Mouse (Mus musculus): ENCODE data around the gene Try4.
"Not testable (repeated sequence)": the region's sequence is repeated elsewhere in the genome, so short reads cannot be mapped to it uniquely, and the experiment has no call there.

The Try4 gene

DNA sequence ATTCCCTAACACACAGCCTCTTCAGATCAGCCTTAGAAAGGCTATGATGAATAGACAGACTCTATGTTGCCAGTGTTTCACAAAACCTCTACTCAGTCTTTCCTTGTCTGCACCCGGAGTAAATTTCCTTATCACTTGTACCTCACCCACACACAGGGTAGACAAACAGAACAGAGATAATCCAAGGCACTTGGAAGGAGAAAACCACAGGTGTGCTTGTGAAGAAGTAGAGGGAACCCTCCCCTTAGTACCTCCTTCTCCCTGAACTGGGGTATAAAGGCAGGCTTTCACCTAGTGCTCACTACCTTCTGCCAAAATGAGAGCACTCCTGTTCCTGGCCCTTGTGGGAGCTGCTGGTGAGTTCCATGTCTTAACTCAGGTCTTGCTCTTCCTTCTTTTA, at the start of gene Try4:
TSS of gene Try4 (plus strand) at position 301 of the 400 bp plus-strand sequence.
- no peak for DNase-seq (ENCODE audit: low spot score in 2 of 2)

DNA sequence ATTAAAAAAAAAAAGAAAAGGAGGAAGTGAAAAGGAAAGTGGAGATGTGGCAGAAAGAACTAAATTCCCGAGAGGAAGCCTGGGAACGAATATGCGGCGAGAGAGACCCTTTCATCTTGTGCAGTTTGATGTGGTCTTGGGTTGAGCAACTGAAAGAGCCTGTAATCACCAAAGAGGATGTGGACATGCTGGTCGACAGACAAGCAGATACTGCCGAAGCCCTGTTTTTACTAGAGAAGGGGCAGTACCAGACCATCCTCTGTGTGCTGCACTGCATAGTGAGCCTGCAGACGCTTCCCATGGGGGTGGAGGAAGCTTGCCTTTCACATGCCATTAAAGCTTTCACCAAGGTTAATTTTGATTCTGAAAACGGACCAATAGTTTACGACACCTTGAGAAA, 48.8 kb upstream of the Try4 start:
- not testable (repeated sequence) for DNase-seq (ENCODE audit: low spot score in 2 of 2)

DNA sequence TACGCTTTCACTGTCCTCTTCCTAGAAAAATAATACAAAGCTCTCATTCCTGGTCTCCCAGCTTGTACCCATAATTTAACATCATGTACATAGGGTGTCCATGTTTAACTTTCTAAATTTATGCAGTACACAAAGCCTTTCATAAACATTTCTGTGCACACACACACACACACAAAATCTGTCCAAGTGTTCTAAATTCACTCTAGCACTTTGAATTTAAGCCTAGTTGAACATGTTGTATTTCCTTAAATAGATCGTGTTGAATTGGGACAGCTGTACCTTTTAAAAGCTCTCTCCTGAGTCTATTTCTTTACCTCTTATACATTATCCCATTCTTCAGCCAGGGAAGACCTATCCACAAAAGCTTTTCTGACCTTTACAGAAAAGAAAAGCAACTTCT, 45.6 kb upstream of the Try4 start:
- DNase-seq (ENCODE audit: low spot score in 2 of 2), result no peak

DNA sequence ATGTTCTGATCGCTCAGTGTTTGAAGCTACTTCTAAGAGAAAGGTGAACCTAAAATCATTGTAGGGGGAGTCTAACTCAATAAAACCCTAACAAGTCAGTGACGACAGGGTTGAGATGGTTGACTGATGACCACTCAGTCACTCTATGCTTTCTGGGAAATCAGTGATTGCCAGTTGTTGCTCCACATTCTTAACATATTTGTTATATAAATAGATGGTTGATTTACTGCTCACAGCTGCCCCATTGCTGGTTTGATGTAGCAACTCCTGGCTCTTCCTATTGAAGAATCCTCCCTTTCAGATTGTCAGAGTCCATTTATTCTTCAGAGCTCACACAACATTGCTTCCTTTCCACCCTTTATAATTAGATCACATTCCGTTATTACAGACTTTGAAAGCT, 44.6 kb upstream of the Try4 start:
- DNase-seq (ENCODE audit: low spot score in 2 of 2), result no peak

DNA sequence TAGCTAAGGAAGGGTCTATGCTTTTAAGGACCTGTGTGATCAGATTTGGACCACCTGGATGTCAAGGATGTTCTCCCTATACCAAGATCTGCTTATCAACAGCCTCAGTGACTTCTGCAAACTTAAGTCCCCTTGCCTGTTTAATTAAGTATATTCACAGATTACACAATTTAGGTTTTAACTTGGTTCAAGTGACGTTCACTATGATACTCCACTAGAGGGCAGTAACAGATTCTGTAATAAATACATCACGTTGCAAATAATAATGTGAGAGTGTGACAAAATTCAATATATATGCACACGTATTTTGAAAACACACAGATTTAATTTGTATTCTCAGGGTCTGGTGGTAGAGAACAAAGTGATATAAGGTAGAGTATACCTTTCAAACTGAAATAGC, 39.3 kb upstream of the Try4 start:
- DNase-seq (ENCODE audit: low spot score in 2 of 2), result peak in 1 of 2 experiments; percentile 4

- no peak for DNase-seq (ENCODE audit: low spot score in 2 of 2)
Measured at GRCm38 (mm10) chr6:41266140-41266539, 35.9 kb upstream of the Try4 start.

GRCm38 (mm10) chr6:41298255-41298654, 3.8 kb upstream of the Try4 start:
- no peak for DNase-seq (ENCODE audit: low spot score in 2 of 2)

GRCm38 (mm10) chr6:41316741-41317140, 14.7 kb downstream of the Try4 start, which contains the start of gene Try5:
TSS of gene Try5 (minus strand) at chr6:41316841.
- not testable (repeated sequence) for DNase-seq (ENCODE audit: low spot score in 2 of 2)

- no peak for DNase-seq (ENCODE audit: low spot score in 2 of 2)
Measured at GRCm38 (mm10) chr6:41353932-41354331, 51.9 kb downstream of the Try4 start, which contains the start of gene Try10. TSS of gene Try10 (plus strand) at chr6:41354105.
